Mouse (Mus musculus) thymus, adult 2 months (tissue): ENCODE measurements around the gene Olfr180.

ENCODE experiments used
- CTCF ChIP-seq: fragments of 200-500 bp; IDR thresholded peaks from 2 replicates; pipeline ENCODE4 v1.5.1; 2012; ENCODE audit warnings: mild to moderate bottlenecking, control low read depth, low read length, moderate library complexity, borderline replicate concordance; ENCODE audit not compliant: control insufficient read depth, poor library complexity, insufficient read depth; ENCODE audit errors: extremely low read depth
- POLR2A ChIP-seq: fragments of 200-500 bp; IDR thresholded peaks from 2 replicates; pipeline ENCODE4 v1.6.1; 2012; ENCODE audit warnings: mild to moderate bottlenecking, low read length, control low read depth, moderate library complexity; ENCODE audit not compliant: control insufficient read depth, poor library complexity, insufficient read depth; ENCODE audit errors: extremely low read depth

- TF ChIP-seq CTCF (no peak), POLR2A (no peak)
These were observed 37.2 kb downstream of the Olfr180 start, which contains the start of gene Olfr178 for GRCm38 (mm10) chr16:58891963-58892362.
